Mouse (Mus musculus) frontal cortex, postnatal 14 days (tissue): ENCODE data around the gene Gm49387.

Experiments
- DNase-seq, 2 experiments: peaks; one replicate each; pipeline ENCODE4 v3.0.0; 2022; ENCODE audit warnings: low spot score in 2 of 2

Gene Gm49387

GRCm38 (mm10) chr14:31640346-31640889 is at the start of gene Gm49387:
Gene Gm49387 (minus strand): TSS chr14:31640878.
- DNase-seq, result no peak

DNA sequence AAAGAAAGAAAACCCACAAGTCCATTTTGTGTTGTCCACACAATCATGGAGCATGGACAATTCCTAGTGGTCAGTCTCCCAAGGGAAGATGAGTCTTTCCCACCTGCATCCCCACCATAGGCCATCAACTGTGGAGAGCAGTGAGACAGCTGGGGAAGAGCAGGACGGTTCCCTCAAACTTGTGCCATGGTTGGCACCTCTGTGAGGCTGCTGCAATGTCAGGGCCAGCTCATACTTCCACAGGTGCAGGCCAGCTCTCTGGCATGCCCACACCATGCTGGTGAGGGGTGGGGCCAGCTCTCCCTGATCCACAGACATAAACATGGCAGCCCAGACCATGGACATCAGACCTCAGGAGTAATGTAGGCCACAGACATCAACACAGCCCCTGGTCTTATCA is 45.6 kb upstream of the Gm49387 start:
- DNase-seq, result no peak

DNA sequence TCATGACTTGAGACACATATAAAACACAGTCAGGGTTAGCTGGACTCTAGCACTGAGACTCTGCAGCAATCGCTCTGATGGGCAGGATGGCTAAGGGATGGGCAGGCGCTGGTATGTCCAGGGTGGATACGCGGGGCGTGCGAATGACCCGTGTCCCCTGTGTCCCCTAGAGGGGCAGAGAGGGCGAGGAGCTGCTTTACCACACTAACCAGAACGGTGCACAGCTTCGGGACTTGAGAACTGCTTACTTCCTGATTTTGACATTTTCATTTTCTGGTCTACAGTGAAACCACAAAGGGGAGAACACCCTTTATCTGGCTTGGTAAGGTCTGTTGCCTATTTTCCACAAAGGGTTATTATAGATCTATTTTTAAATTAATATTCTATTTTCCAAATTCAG is 45.0 kb upstream of the Gm49387 start:
- DNase-seq, result no peak

DNA sequence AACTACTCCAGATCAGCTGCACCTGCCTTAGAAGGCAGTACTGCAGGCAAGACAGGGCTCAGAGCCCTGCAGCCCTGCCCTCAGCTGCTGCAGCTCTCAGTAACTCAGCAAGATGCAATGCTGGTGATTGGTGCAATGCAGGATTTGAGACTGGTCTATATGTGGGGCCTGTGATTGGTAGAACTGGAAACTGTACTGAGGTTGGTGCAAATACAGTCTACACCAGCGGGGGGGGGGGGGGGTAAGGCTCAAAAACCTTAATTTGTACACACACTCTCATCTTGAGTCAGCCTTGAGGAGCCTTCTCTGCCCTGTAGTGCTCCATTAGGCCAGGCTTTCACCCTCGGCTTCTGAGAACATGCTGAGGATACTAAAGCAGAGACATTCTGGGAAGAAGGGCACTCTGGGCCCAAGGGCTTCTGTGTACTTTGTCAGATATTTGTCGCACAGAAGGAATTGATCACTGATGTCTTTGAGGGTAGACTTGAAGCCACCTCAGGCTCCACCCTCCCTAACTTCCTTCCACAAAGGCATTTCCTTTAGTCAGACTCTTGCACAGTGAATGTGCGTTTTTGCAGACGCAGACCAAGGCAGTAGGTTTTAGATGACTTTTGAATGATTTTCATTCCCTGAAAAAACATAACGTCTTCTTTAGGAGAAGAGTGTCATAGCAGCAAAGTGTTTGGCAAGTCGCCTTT is 43.8 kb upstream of the Gm49387 start:
- DNase-seq, result no peak

GRCm38 (mm10) chr14:31683610-31684009 is 42.9 kb upstream of the Gm49387 start:
- no peak for DNase-seq

DNA sequence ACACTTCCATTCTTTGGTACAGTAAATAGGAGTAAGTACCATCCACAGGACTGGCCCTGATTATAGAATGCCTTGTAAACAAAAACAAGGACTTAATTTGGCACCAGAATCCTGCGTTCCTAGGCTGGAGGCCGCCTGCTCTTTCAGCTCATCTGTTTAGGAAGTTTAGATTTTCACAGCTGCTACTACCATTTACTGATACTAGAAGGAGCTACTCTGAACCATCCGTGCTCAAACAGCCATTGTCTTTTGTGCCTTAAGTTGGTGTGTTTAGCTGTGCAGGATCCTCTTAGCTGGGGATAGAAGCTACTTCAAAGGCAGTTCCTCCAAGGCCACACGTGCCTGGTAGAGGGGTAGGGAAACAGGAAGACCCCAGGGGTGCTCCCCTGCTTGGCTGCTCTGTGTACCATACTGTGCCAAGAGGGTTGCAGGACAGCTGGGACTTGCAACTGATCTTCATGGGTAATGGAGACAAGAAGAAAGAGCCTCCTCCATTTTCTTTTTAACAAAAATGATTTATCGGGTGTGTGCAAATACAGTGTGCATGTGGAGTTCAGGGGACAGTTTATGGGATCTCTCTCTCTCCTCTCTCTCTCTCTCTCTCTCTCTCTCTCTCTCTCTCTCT is 41.4 kb upstream of the Gm49387 start:
- DNase-seq, result no peak

DNA sequence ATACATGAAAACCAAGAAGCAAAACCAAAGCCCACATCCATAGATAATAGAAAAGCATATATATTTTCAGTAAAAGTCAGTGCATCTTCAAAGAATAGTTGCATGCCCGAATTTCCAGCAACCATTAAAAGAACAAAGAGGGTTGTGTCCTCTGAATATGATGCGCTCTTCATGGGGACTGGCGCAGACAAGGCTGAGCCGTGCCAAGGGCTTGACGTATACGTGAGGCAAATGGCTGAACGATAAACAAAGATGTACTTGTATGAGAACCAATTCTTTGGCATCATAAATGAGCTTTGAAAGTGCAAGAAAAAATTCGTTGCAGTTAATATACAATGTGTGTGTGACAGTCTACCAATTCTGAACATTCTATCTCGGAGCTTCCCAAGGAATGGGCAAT is 40.6 kb upstream of the Gm49387 start:
- DNase-seq, result no peak

DNA sequence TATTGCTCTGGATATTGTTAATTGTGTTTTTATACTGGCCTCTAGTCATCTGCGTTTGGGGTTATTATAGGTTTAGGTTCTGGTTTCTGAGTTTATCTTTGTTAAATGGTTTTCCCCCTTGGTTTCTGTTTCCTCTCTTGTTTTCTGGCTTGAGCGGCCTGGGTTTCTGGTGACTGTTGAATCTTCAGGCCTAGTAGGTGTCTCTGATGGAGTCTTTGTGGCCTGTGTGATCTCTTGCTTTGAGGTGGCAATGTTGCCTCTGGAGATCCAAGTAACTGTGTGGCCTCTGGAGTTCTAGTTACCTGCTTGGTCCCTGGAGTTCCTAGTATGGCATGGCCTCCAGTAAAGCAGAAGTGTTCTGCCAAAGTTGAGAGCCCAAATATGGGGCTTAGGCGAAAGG is 40.0 kb upstream of the Gm49387 start:
- no peak for DNase-seq

- DNase-seq, result peak in 1 of 2 experiments; percentile 2
Measured at GRCm38 (mm10) chr14:31671635-31672320, 31.1 kb upstream of the Gm49387 start.

DNA sequence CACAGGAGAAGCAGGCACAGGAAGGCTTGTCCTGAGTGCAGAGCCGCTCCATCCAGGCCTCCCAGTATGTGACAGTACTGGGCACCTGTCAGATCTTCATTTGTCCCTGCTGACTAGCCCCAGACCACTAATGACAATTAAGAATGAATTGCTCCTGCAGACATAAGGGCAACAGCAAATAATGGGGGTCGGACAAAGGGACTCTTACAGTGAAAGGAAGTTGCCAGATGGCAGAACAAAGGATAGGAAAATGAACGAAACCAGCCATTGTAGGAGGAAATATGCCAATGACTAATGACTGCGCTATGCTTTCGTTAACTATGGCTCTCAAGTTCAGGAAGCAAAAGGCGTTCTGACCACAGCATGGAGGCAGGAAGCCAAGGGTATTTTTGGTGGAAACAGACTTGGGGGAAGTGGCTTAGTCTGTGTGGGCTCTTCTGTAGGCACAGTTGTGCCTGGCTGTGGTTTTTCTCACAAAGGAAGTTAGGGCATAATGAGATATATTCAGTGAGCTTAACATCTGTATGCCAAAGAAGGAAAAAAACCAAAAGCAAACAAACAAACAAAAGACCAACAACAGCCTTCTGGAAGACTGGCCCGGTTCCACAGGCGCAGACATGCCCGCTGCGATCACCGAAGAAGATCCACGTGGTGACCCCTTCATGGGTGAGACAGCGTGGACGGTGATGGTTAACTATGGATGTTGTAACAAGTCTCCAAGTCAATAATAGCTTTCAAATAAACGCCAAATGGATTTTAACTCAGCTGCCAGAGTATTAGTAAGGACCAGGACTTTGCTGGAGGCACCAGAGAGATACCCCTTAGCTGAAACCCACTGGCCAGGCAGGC is 29.2 kb upstream of the Gm49387 start:
- peak in 1 of 2 experiments; percentile 28 for DNase-seq

GRCm38 (mm10) chr14:31669161-31669611 is 28.5 kb upstream of the Gm49387 start:
- DNase-seq, result peak; percentile 53 to 58

DNA sequence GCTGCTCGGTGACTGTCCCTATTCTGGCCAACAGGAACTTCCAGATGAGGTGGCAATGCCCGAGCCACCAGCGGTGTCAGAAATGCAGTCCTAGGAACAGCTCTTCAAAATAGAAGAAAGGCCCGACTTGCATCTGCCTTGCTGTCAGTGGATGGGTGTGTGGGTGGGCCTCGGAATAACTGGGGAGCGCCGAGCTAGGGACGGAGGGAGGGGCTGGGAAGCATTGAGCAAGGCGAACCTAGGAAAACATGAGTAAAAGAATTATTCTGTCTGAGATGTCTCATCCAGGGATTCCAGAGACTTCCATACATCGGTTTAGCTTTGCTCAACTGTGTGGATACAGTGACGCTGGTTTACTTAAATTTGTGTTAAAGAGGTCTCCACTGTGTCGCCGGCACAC is 27.6 kb upstream of the Gm49387 start:
- peak in 1 of 2 experiments; percentile 32 for DNase-seq

GRCm38 (mm10) chr14:31667741-31668140 is 27.1 kb upstream of the Gm49387 start:
- peak in 1 of 2 experiments; percentile 9 for DNase-seq

DNA sequence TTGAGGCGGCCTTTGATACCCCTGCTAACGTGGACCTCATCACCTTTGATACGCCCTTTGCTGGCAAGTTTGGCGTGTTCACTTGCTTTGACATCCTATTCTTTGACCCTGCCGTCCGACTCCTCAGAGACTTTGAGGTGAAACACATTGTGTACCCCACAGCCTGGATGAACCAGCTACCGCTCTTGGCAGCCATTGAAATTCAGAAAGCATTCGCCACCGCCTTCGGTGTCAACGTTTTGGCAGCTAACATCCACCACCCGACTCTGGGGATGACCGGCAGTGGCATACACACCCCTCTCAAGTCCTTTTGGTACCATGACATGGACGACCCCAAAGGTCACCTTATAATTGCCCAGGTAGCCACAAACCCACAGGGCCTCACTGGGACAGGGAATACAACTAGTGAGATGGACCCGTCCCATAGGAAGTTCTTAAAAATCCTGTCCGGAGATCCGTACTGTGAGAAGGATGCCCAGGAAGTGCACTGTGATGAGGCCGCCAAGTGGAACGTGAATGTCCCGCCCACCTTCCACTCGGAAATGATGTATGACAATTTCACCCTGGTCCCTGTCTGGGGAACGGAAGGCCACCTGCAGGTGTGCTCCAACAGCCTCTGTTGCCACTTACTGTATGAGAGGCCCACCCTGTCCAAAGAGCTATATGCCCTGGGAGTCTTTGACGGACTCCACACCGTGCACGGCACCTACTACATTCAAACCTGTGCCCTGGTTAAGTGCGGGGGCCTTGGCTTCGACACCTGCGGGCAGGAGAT is 26.4 kb upstream of the Gm49387 start:
- DNase-seq, result peak in 1 of 2 experiments; percentile 12

DNA sequence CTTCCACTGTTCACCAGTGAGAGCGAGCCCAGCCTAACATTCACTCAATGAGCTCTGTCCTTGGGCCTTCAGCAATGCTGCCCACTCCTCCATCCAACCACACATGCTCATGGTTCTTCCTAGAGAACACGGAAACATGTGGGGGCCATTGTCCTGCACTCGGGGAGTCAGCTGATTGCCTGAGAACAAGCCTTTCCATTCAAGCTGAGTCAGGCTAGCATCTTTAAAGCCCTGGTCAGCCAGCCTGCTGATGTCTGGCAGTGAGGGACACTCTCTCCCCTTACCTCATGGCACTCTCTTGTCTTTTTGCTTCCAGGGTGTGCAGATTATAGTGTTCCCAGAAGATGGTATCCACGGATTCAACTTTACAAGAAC is 24.9 kb upstream of the Gm49387 start:
- no peak for DNase-seq

GRCm38 (mm10) chr14:31664903-31665565 is 24.4 kb upstream of the Gm49387 start:
- peak in 1 of 2 experiments; percentile 7 for DNase-seq

- peak in 1 of 2 experiments; percentile 29 for DNase-seq
Measured at GRCm38 (mm10) chr14:31664100-31664902, 23.6 kb upstream of the Gm49387 start.

- peak in 1 of 2 experiments; percentile 12 for DNase-seq
Measured at GRCm38 (mm10) chr14:31663376-31664099, 22.9 kb upstream of the Gm49387 start.
